Mouse (Mus musculus) ES-E14 (cell line): ENCODE data around the gene 4930432K21Rik. TPM values are rescaled to one million over a fixed set of nuclear protein-coding genes. Genes with fewer than 3 reads are reported as not detected.
A peak's percentile ranks its signal among the peaks of the same experiment; 100 is the strongest.

ENCODE experiments used
- DNase-seq: peaks from one replicate; pipeline ENCODE4 v3.0.0-alpha.2; 2013; ENCODE audit warnings: low read depth, low spot score
- H3K27ac ChIP-seq: 2 replicates; pipeline ENCODE4 v1.5.1; 2012; ENCODE audit warnings: low read depth, mild to moderate bottlenecking, low read length, moderate library complexity, mixed read lengths; ENCODE audit not compliant: poor library complexity, insufficient read depth, severe bottlenecking
- H3K36me3 ChIP-seq: 2 replicates; pipeline ENCODE4 v1.6.1; 2012; ENCODE audit warnings: mild to moderate bottlenecking, low read length, moderate library complexity, mixed read lengths; ENCODE audit not compliant: control insufficient read depth, poor library complexity, insufficient read depth, severe bottlenecking
- H3K4me1 ChIP-seq, 2 experiments: fragments of 150-350 bp in 1 of 2; sonication (generic) in 1 of 2; 2 replicates each; pipeline ENCODE4 v1.6.1; 2012; ENCODE audit warnings: low read length in 2 of 2, mild to moderate bottlenecking in 1 of 2, mixed read lengths in 1 of 2; ENCODE audit not compliant: control insufficient read depth in 2 of 2, insufficient read depth in 2 of 2, poor library complexity in 1 of 2
- H3K4me3 ChIP-seq, 2 experiments: fragments of 150-350 bp in 1 of 2; sonication (generic) in 1 of 2; 2 replicates each; pipeline ENCODE4 v1.5.1; 2012; ENCODE audit warnings: low read length in 2 of 2, low read depth in 1 of 2, mild to moderate bottlenecking in 1 of 2, mixed read lengths in 1 of 2; ENCODE audit not compliant: insufficient read depth in 1 of 2, poor library complexity in 1 of 2, severe bottlenecking in 1 of 2
- H3K9ac ChIP-seq: 2 replicates; pipeline ENCODE4 v1.6.1; 2012; ENCODE audit warnings: low read depth, mild to moderate bottlenecking, low read length, mixed read lengths; ENCODE audit not compliant: poor library complexity, insufficient read depth, severe bottlenecking
- H3K9me3 ChIP-seq: fragments of 150-350 bp; sonication (generic); 2 replicates; pipeline ENCODE4 v1.6.1; 2012; ENCODE audit warnings: low read depth, mild to moderate bottlenecking, low read length; ENCODE audit not compliant: control insufficient read depth, insufficient read depth
- CHD2 ChIP-seq: IDR thresholded peaks from 2 replicates; pipeline ENCODE4 v1.6.1; 2014; ENCODE audit warnings: mild to moderate bottlenecking, low read depth, low read length, inconsistent platforms
- HCFC1 ChIP-seq: IDR thresholded peaks from 2 replicates; pipeline ENCODE4 v1.6.1; 2012; ENCODE audit warnings: low read length, inconsistent platforms, borderline replicate concordance; ENCODE audit not compliant: insufficient read depth
- MAFK ChIP-seq: IDR thresholded peaks from 2 replicates; pipeline ENCODE4 v1.6.1; 2014; ENCODE audit warnings: mild to moderate bottlenecking, low read depth, low read length, inconsistent platforms; ENCODE audit not compliant: insufficient read depth
- ZC3H11A ChIP-seq: IDR thresholded peaks from 2 replicates; pipeline ENCODE4 v1.6.1; 2012; ENCODE audit warnings: low read depth, mild to moderate bottlenecking, inconsistent platforms, low read length, borderline replicate concordance
- ZNF384 ChIP-seq: IDR thresholded peaks from 2 replicates; pipeline ENCODE4 v1.6.1; 2012; ENCODE audit warnings: low read depth, low read length, inconsistent platforms
- in situ Hi-C, 2 experiments: fragments of 600-800 bp; cut with MboI; formaldehyde crosslinking; loops; one replicate each; pipeline ENCODE4 v1.15.1; 2025; ENCODE audit warnings: low sequenced_read_pairs in 2 of 2, inconsistent platforms in 1 of 2; ENCODE audit not compliant: unreplicated experiment in 2 of 2
- total RNA-seq: library from RNA; depleted of rRNA; stranded (reverse); fragments of 300-350 nt; gene quantifications from 2 replicates; pipeline ENCODE4 v1.2.3, GENCODE M21; 2012

Gene 4930432K21Rik
- total RNA-seq, 1 experiment = 4.9 TPM

DNA sequence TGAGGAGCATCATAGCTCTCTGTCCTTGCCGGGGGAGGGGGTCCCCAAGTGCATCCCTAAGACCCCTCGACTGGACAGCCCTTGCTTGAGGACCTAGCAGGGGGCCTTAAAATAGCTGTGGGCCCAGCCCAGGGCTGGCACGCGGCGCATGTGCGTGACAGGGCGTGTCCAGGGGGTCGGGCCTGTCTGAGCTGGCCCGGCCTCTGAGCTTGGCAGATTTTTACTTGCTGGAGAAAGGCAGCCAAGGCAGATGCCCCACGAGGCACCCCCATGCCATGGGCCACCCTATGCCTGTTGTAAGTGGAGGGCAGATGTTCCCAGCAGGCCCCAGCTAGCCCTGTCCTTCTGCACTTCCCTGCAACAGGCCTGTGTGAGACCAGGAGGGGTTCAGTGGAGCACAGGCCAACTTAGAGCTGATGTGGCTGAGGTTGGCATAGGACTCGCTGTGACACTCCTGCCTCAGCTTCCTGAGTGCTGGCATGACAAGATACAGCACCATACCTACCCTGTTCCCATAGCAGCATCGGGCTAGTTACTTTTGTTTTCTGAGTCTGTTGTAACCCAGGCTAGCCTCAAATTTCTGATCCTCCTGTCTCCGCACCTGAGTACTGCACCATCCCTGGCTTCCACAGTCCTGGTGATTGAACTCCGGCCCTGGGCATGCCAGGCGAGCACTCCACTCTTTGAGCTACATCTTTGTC lies 53.9 kb downstream of the 4930432K21Rik start:
- H3K36me3 ChIP-seq = no peaks in the 10 kb centered on the region; the same call in 1 of the 2 replicates
- peaks cover 3 to 28% of the 10 kb centered on the region in 2 experiments; a peak in 2 of 4 replicates for H3K4me1 ChIP-seq
- DNase-seq = no peak
- in situ Hi-C loops = no loop called here
- TF ChIP-seq HCFC1 (no peak), CHD2 (no peak), ZC3H11A (no peak), ZNF384 (no peak), MAFK (no peak)
- no peaks in the 10 kb centered on the region for H3K9me3 ChIP-seq
- H3K4me3 ChIP-seq = peak overlapping the region; percentile 64 to 73
- H3K9ac ChIP-seq = peak overlapping the region; percentile 84
- H3K27ac ChIP-seq = peak overlapping the region; percentile 28; the same call in 1 of the 2 replicates

GRCm38 (mm10) chr8:84202466-84202865 lies 54.6 kb downstream of the 4930432K21Rik start:
- Histone ChIP-seq H3K27ac (no peak overlapping the region), H3K9me3 (no peaks in the 10 kb centered on the region), H3K4me1 (peaks cover 3 to 28% of the 10 kb centered on the region in 2 experiments; a peak in 2 of 4 replicates), H3K4me3 (peak overlapping the region; percentile 64 to 73; a peak in 2 of 4 replicates), H3K9ac (no peak overlapping the region), H3K36me3 (no peaks in the 10 kb centered on the region; the same call in 1 of the 2 replicates)
- in situ Hi-C loops = no loop called here
- TF ChIP-seq MAFK = no peak
- no peak for TF ChIP-seq ZNF384
- TF ChIP-seq CHD2 = no peak
- no peak for TF ChIP-seq HCFC1
- no peak for TF ChIP-seq ZC3H11A
- DNase-seq = no peak

DNA sequence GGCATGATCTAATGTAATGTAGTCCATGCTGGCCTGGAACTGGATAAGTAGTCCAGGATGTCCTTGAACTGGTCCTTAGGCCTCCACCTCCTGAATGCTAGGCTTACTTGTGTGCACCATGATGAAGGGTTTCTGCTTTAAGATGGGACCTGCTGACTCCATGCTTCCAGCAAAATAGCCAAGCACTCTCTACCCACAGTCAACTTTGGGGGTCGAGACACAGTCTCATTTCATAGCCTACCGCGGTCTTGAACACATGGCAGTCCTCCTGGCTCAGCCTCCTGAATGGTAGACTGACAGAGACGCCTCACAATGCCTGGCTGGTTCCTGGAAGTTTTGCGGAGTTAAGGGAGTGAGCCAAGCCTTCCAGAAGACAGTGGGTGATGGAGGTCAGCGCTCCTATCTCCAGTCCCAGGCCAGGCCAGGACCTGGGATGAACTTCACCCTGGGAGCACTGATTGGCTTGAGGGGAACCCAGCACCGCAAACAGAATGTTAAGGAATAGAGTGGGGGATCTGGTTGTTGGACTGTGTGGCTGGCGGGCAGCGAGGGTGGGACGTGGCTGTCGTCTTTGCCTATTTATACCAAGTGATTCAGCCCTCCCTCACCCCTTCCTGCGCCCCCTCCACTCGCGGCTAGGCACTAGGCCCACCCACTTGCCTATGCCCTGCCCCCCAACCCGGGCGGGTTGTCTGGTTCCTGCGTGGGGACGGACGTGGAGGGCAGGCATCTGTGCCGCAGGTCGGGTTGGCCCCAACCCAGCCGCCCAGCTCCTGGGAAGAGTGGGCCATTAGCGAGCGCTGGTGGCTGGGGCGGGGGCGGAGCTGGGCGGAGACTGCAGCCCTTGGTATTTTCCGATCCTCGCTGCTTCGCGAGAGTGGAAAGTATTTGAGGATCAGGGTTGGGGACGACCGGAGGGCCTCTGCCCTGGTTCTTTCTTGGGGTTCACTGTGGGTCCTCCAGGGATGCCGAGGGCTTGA lies 55.4 kb downstream of the 4930432K21Rik start:
- Histone ChIP-seq H3K27ac (peak overlapping the region; percentile 20; the same call in 1 of the 2 replicates), H3K36me3 (no peaks in the 10 kb centered on the region; the same call in 1 of the 2 replicates), H3K4me3 (peak overlapping the region; percentile 64 to 73), H3K9ac (peak overlapping the region; percentile 71), H3K4me1 (peaks cover 3 to 29% of the 10 kb centered on the region in 2 experiments; a peak in 2 of 4 replicates), H3K9me3 (no peaks in the 10 kb centered on the region)
- in situ Hi-C loops = no loop called here
- DNase-seq = no peak
- TF ChIP-seq CHD2 = no peak
- no peak for TF ChIP-seq HCFC1
- TF ChIP-seq ZC3H11A = no peak
- TF ChIP-seq ZNF384 = no peak
- no peak for TF ChIP-seq MAFK

DNA sequence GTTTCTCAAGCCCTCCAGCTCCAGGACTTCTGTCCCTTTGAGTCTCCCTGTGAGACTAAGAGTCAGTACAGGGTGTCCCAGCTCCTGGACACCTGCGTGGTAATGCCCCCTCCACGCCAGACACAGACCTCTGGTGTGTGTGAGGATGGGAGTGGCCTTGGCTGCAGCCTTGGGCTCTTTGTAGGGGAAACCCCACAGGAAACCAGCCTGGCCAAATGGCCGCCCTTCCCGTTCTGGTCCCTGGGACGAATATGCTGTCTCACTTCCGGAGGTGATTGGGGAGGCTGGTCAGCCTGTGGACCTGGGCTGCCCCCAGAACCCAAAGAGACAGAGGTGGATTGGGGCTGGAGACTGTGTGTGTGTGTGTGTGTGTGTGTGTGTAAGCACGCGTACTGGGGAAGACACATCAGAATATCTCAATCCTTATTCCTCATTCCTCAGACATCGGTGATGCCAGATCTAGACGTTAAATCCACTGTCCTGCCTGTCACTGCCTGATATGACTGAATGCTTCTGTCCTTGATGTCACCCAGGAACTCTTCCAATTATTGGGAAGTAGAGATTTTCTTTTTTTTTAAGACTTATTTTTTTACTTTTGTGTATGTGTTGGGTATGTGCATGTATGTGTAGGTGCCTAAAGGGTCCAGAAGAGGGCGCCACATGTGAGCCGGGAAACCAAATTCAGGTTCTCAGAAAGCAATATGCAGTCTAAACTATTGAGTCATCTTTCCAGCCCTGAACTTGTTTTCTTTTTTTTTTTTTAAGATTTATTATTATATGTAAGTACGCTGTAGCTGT lies 56.3 kb downstream of the 4930432K21Rik start:
- Histone ChIP-seq H3K4me1 (peaks cover 3 to 24% of the 10 kb centered on the region in 2 experiments; a peak in 2 of 4 replicates), H3K9me3 (no peaks in the 10 kb centered on the region), H3K4me3 (peak overlapping the region; percentile 64 to 73), H3K36me3 (peaks cover 5% of the 10 kb centered on the region; the same call in 1 of the 2 replicates), H3K9ac (peak overlapping the region; percentile 71), H3K27ac (peak overlapping the region; percentile 24; the same call in 1 of the 2 replicates)
- TF ChIP-seq ZNF384 (0 out of 2 replicates have a peak, but pooled peaks have one; percentile 42), ZC3H11A (no peak)
- in situ Hi-C loops = no loop called here
- no peak for DNase-seq
